Mouse (Mus musculus): Measurements from ENCODE around the gene Samd5.
A peak's percentile ranks its signal among the peaks of the same experiment; 100 is the strongest.

Gene Samd5

GRCm38 (mm10) chr10:9575605-9576004 lies 99.4 kb downstream of the Samd5 start:
- DNase-seq (ENCODE audit: low spot score), result peak; percentile 62

GRCm38 (mm10) chr10:9574135-9574534 lies 100.9 kb downstream of the Samd5 start:
- no peak for DNase-seq (ENCODE audit: low spot score)

Measured in ovary, postnatal 36 days (tissue).